In genomic region chr11:58008013-58008412, GRCm38 (mm10) we compare ENCODE assay signal across 8 mouse cellular contexts. TPM values are rescaled to one million over a fixed set of nuclear protein-coding genes. Genes with fewer than 3 reads are reported as not detected.
DNase-seq lines count a peak whose midpoint lies in the region; ATAC-seq and TF ChIP-seq lines count a peak whose summit lies in the region.

No protein-coding gene starts in this region.

- H3K4me3 ChIP-seq in kidney, postnatal 0 days (replicated peaks; ENCODE audit: low read depth, low read length): peak overlapping the region; percentile 36
- peak overlapping the region; percentile 93 for H3K4me3 ChIP-seq in cortical plate, adult 2 months (ENCODE audit: insufficient read depth, low read length)
- peak overlapping the region; percentile 98 for H3K4me3 ChIP-seq in hindbrain, embryonic 16.5 days (ENCODE audit: low read length)
- H3K4me3 ChIP-seq in midbrain, embryonic 16.5 days (ENCODE audit: low read depth, low read length): peak overlapping the region; percentile 99

- no peak for DNase-seq in kidney, postnatal 0 days (ENCODE audit: low spot score)
- no peak for DNase-seq in kidney, postnatal 36 days
- DNase-seq in adrenal gland, postnatal 36 days: no peak
- no peak for DNase-seq in left cerebral cortex, adult 9 months (ENCODE audit: low spot score in 2 of 2)
- DNase-seq in frontal cortex, postnatal 10 days (ENCODE audit: low spot score in 2 of 2): no peak

- TF ChIP-seq POLR2A in cortical plate, adult 2 months (IDR thresholded peaks at IDR 0.05; ENCODE audit: extremely low read depth, insufficient read depth, low read length): no peak

- no peaks in the 10 kb centered on the region for H3K27me3 ChIP-seq in kidney, postnatal 0 days (ENCODE audit: insufficient read depth, low read length)
- H3K27me3 ChIP-seq in hindbrain, embryonic 16.5 days (replicated peaks; ENCODE audit: control insufficient read depth, insufficient read depth, low read length): no peaks in the 10 kb centered on the region
- no peaks in the 10 kb centered on the region for H3K27me3 ChIP-seq in midbrain, embryonic 16.5 days (ENCODE audit: control insufficient read depth, insufficient read depth, low read depth, low read length)

- no peak for ATAC-seq in kidney, postnatal 0 days (replicated peaks; ENCODE audit: low FRiP score, low read depth)
- no peak for ATAC-seq in hindbrain, embryonic 16.5 days
- no peak for ATAC-seq in midbrain, embryonic 16.5 days

- H3K27ac ChIP-seq in kidney, postnatal 0 days: peak overlapping the region; percentile 71
- H3K27ac ChIP-seq in cortical plate, adult 2 months (ENCODE audit: insufficient read depth, low read length): peak overlapping the region; percentile 89
- H3K27ac ChIP-seq in hindbrain, embryonic 16.5 days (ENCODE audit: low read depth, low read length): peak overlapping the region; percentile 79; the same call in 1 of the 2 replicates
- H3K27ac ChIP-seq in midbrain, embryonic 16.5 days (ENCODE audit: low read length): peak overlapping the region; percentile 70

- no peaks in the 10 kb centered on the region for H3K9me3 ChIP-seq in kidney, postnatal 0 days (replicated peaks; ENCODE audit: low read length)
- H3K9me3 ChIP-seq in hindbrain, embryonic 16.5 days (ENCODE audit: control insufficient read depth, low read length): no peaks in the 10 kb centered on the region
- H3K9me3 ChIP-seq in midbrain, embryonic 16.5 days (replicated peaks; ENCODE audit: control insufficient read depth, low read length, poor library complexity, severe bottlenecking): no peaks in the 10 kb centered on the region

- peak overlapping the region; percentile 55 for H3K9ac ChIP-seq in kidney, postnatal 0 days (ENCODE audit: low read depth, low read length)
- peak overlapping the region; percentile 81 for H3K9ac ChIP-seq in hindbrain, embryonic 16.5 days (ENCODE audit: low read depth, low read length)
- H3K9ac ChIP-seq in midbrain, embryonic 16.5 days (ENCODE audit: low read depth, low read length): peak overlapping the region; percentile 83

- 4% methylated on average over 5 of the region's 5 CpGs for WGBS in kidney, postnatal 0 days
- WGBS in hindbrain, embryonic 16.5 days: 21% methylated on average over 5 of the region's 5 CpGs
- WGBS in midbrain, embryonic 16.5 days: 19% methylated on average over 5 of the region's 5 CpGs

- H3K4me2 ChIP-seq in kidney, postnatal 0 days (ENCODE audit: low read length): peak overlapping the region; percentile 69
- peak overlapping the region; percentile 89 for H3K4me2 ChIP-seq in hindbrain, embryonic 16.5 days (ENCODE audit: low read length)
- H3K4me2 ChIP-seq in midbrain, embryonic 16.5 days (ENCODE audit: low read length): peak overlapping the region; percentile 93

- H3K4me1 ChIP-seq in kidney, postnatal 0 days (replicated peaks; ENCODE audit: insufficient read depth, low read length): peaks cover 13% of the 10 kb centered on the region
- peaks cover 4% of the 10 kb centered on the region for H3K4me1 ChIP-seq in cortical plate, adult 2 months (ENCODE audit: control insufficient read depth, insufficient read depth, low read length)
- peaks cover 25% of the 10 kb centered on the region for H3K4me1 ChIP-seq in hindbrain, embryonic 16.5 days (ENCODE audit: control insufficient read depth, insufficient read depth, low read depth, low read length)
- peaks cover 23% of the 10 kb centered on the region for H3K4me1 ChIP-seq in midbrain, embryonic 16.5 days (ENCODE audit: control insufficient read depth, insufficient read depth, low read length)

- no peak for TF ChIP-seq CTCF in kidney, postnatal 0 days (IDR thresholded peaks at IDR 0.05; ENCODE audit: low read depth)
- no peak for TF ChIP-seq CTCF in cortical plate, adult 2 months (IDR thresholded peaks at IDR 0.05; ENCODE audit: extremely low read depth, insufficient read depth, low read length)

- no peaks in the 10 kb centered on the region for H3K36me3 ChIP-seq in kidney, postnatal 0 days (ENCODE audit: insufficient read depth, low read length)
- no peaks in the 10 kb centered on the region for H3K36me3 ChIP-seq in hindbrain, embryonic 16.5 days (ENCODE audit: control insufficient read depth, insufficient read depth, low read length)
- no peaks in the 10 kb centered on the region for H3K36me3 ChIP-seq in midbrain, embryonic 16.5 days (ENCODE audit: control insufficient read depth, insufficient read depth, low read length)

RNA-seq across cellular contexts. Expression of gene Larp1, which starts 0.9 kb away (rescaled TPM):
- polyA plus RNA-seq in kidney, postnatal 0 days (2015; fragmentation: Nextera tagmentation; extraction: Ambion mirVana): 12.9 and 14.0 TPM in 2 replicates
- 44.1 and 46.0 TPM in 2 replicates for polyA plus RNA-seq in cortical plate, adult 2 months (2012; rRNA removed)
- polyA plus RNA-seq in hindbrain, embryonic 16.5 days (2015; fragmentation: Nextera tagmentation; extraction: Ambion mirVana): 17.3 and 18.0 TPM in 2 replicates
- 17.7 and 18.4 TPM in 2 replicates for polyA plus RNA-seq in midbrain, embryonic 16.5 days (2015; fragmentation: Nextera tagmentation; extraction: Ambion mirVana)
- 100 to 1,000 TPM; 102 to 112 TPM for total RNA-seq in adrenal gland, postnatal 36 days (2021)

Comparison
In these comparisons a context has a peak if more than half of its experiments do, and no peak if none do; other contexts are left out.
1. H3K4me3 ChIP-seq: peak in every context shown above with its lines; median percentile 99 in midbrain, embryonic 16.5 days; 98 in hindbrain, embryonic 16.5 days; 93 in cortical plate, adult 2 months; 36 in kidney, postnatal 0 days.